Mouse (Mus musculus) heart, embryonic 16.5 days (tissue): ENCODE results near the gene Bfsp2. TPM values are rescaled to one million over a fixed set of nuclear protein-coding genes. Genes with fewer than 3 reads are reported as not detected.
A peak's percentile ranks its signal among the peaks of the same experiment; 100 is the strongest.

Experiments used
- ATAC-seq: fragments of 200-750 bp; cut with Nextera tagmentation; replicated peaks from 2 replicates; pipeline ENCODE4 v1.8.0; 2017; ENCODE audit warnings: moderate number of reproducible peaks; ENCODE audit not compliant: insufficient read depth, low FRiP score; ENCODE audit errors: extremely low read depth
- H3K27ac ChIP-seq: fragments of 300-500 bp; sonication (generic); 2 replicates; pipeline ENCODE4 v1.5.1; 2014; ENCODE audit warnings: mild to moderate bottlenecking, low read length, control low read depth, moderate library complexity
- H3K27me3 ChIP-seq: fragments of 300-500 bp; sonication (generic); 2 replicates; pipeline ENCODE4 v1.6.1; 2014; ENCODE audit warnings: low read length, mixed read lengths; ENCODE audit not compliant: control insufficient read depth, insufficient read depth
- H3K36me3 ChIP-seq: fragments of 300-500 bp; sonication (generic); 2 replicates; pipeline ENCODE4 v1.6.1; 2014; ENCODE audit not compliant: control insufficient read depth, insufficient read depth
- H3K4me1 ChIP-seq: fragments of 300-500 bp; sonication (generic); 2 replicates; pipeline ENCODE4 v1.6.1; 2014; ENCODE audit warnings: low read length, mixed read lengths; ENCODE audit not compliant: control insufficient read depth, insufficient read depth
- H3K4me2 ChIP-seq: fragments of 300-500 bp; sonication (generic); 2 replicates; pipeline ENCODE4 v1.6.1; 2014; ENCODE audit warnings: low read depth, mild to moderate bottlenecking, control low read depth, low read length
- H3K4me3 ChIP-seq: fragments of 300-500 bp; sonication (generic); 2 replicates; pipeline ENCODE4 v1.5.1; 2014; ENCODE audit warnings: mild to moderate bottlenecking, control low read depth, low read length
- H3K9ac ChIP-seq: fragments of 300-500 bp; sonication (generic); 2 replicates; pipeline ENCODE4 v1.6.1; 2014; ENCODE audit warnings: low read length, control low read depth
- H3K9me3 ChIP-seq: fragments of 300-500 bp; sonication (generic); replicated peaks from 2 replicates; pipeline ENCODE4 v1.6.1; 2016; ENCODE audit warnings: low read length; ENCODE audit not compliant: control insufficient read depth
- WGBS: fragments of 180-500 bp; shearing (Covaris S2); extraction: QIAGEN DNeasy Blood & Tissue Kit; methylation state at CpG from one replicate; pipeline ENCODE4 v1.1.7; 2014; 5-methylcytosine and 5-hydroxymethylcytosine counted together
- polyA plus RNA-seq: library from polyadenylated mRNA; unstranded; fragments of >200 nt; fragmentation: Nextera tagmentation; extraction: Ambion mirVana; gene quantifications from 2 replicates; pipeline ENCODE4 v1.2.1, GENCODE M21; 2015

Gene Bfsp2
- polyA plus RNA-seq, 1 experiment from 2014 or later = 1.1 TPM

- WGBS = 86% methylated on average over 5 of the region's 5 CpGs
- Histone ChIP-seq H3K4me1 (peaks cover 35% of the 10 kb centered on the region), H3K4me2 (no peak overlapping the region), H3K4me3 (no peak overlapping the region), H3K27ac (no peak overlapping the region), H3K27me3 (no peaks in the 10 kb centered on the region), H3K9me3 (peaks cover 8% of the 10 kb centered on the region), H3K36me3 (no peaks in the 10 kb centered on the region), H3K9ac (no peak overlapping the region)
- ATAC-seq = no peak
Measured at GRCm38 (mm10) chr9:103444656-103445055, 35.6 kb downstream of the Bfsp2 start.

GRCm38 (mm10) chr9:103443824-103444185 is 36.4 kb downstream of the Bfsp2 start:
- no peaks in the 10 kb centered on the region for H3K27me3 ChIP-seq
- peaks cover 35% of the 10 kb centered on the region for H3K4me1 ChIP-seq
- H3K4me2 ChIP-seq = peak overlapping the region; percentile 31; the same call in 1 of the 2 replicates
- peak overlapping the region; percentile 70 for H3K27ac ChIP-seq
- H3K9ac ChIP-seq = peak overlapping the region; percentile 39
- no peaks in the 10 kb centered on the region for H3K36me3 ChIP-seq
- H3K4me3 ChIP-seq = no peak overlapping the region
- ATAC-seq = no peak
- WGBS = 56% methylated on average over 7 of the region's 7 CpGs
- H3K9me3 ChIP-seq = peaks cover 8% of the 10 kb centered on the region

GRCm38 (mm10) chr9:103443121-103443823 is 36.9 kb downstream of the Bfsp2 start:
- peaks cover 40% of the 10 kb centered on the region for H3K4me1 ChIP-seq
- peak overlapping the region; percentile 70 for H3K27ac ChIP-seq
- peak overlapping the region; percentile 31; the same call in 1 of the 2 replicates for H3K4me2 ChIP-seq
- H3K9me3 ChIP-seq = peaks cover 8% of the 10 kb centered on the region
- H3K36me3 ChIP-seq = no peaks in the 10 kb centered on the region
- H3K27me3 ChIP-seq = no peaks in the 10 kb centered on the region
- ATAC-seq = no peak
- H3K4me3 ChIP-seq = no peak overlapping the region
- WGBS = 40% methylated on average over 13 of the region's 13 CpGs
- H3K9ac ChIP-seq = peak overlapping the region; percentile 39

- H3K27ac ChIP-seq = peak overlapping the region; percentile 80
- 19% methylated on average over 3 of the region's 3 CpGs for WGBS
- H3K4me1 ChIP-seq = peaks cover 55% of the 10 kb centered on the region
Measured at GRCm38 (mm10) chr9:103440597-103440996, 39.6 kb downstream of the Bfsp2 start.

GRCm38 (mm10) chr9:103437104-103437503 is 43.1 kb downstream of the Bfsp2 start:
- WGBS = 59% methylated on average over 5 of the region's 5 CpGs
- no peak overlapping the region; the same call in 1 of the 2 replicates for H3K27ac ChIP-seq

More at GRCm38 (mm10) chr9:103440597-103440996, 39.6 kb downstream of the Bfsp2 start:
- ATAC-seq = peak; percentile 56; the same call in 1 of the 2 replicates
- Histone ChIP-seq H3K27me3 (no peaks in the 10 kb centered on the region), H3K9me3 (peaks cover 8% of the 10 kb centered on the region), H3K4me3 (no peak overlapping the region), H3K36me3 (no peaks in the 10 kb centered on the region), H3K9ac (no peak overlapping the region), H3K4me2 (peak overlapping the region; percentile 31; the same call in 1 of the 2 replicates)

GRCm38 (mm10) chr9:103434116-103434515 is 46.1 kb downstream of the Bfsp2 start:
- Histone ChIP-seq H3K27ac (0 out of 2 replicates have a peak overlapping the region, but pooled peaks have one; percentile 13), H3K4me1 (peaks cover 60% of the 10 kb centered on the region), H3K36me3 (no peaks in the 10 kb centered on the region), H3K27me3 (no peaks in the 10 kb centered on the region), H3K4me3 (no peak overlapping the region), H3K9ac (no peak overlapping the region), H3K9me3 (no peaks in the 10 kb centered on the region), H3K4me2 (no peak overlapping the region)
- peak; percentile 53 for ATAC-seq
- WGBS = 46% methylated on average over 4 of the region's 4 CpGs

More at GRCm38 (mm10) chr9:103437104-103437503, 43.1 kb downstream of the Bfsp2 start:
- no peak overlapping the region for H3K9ac ChIP-seq
- no peaks in the 10 kb centered on the region for H3K9me3 ChIP-seq
- no peak overlapping the region for H3K4me3 ChIP-seq
- peaks cover 62% of the 10 kb centered on the region for H3K4me1 ChIP-seq
- ATAC-seq = no peak
- H3K27me3 ChIP-seq = no peaks in the 10 kb centered on the region
- H3K36me3 ChIP-seq = no peaks in the 10 kb centered on the region
- no peak overlapping the region for H3K4me2 ChIP-seq

GRCm38 (mm10) chr9:103432122-103432778 is 48.0 kb downstream of the Bfsp2 start:
- H3K4me2 ChIP-seq = peak overlapping the region; percentile 13; the same call in 1 of the 2 replicates
- ATAC-seq = peak; percentile 47; the same call in 1 of the 2 replicates
- peaks cover 46% of the 10 kb centered on the region for H3K4me1 ChIP-seq
- H3K9me3 ChIP-seq = no peaks in the 10 kb centered on the region
- no peaks in the 10 kb centered on the region for H3K36me3 ChIP-seq
- no peaks in the 10 kb centered on the region for H3K27me3 ChIP-seq
- H3K4me3 ChIP-seq = no peak overlapping the region
- H3K27ac ChIP-seq = peak overlapping the region; percentile 78
- H3K9ac ChIP-seq = peak overlapping the region; percentile 36; the same call in 1 of the 2 replicates
- 13% methylated on average over 13 of the region's 13 CpGs for WGBS

GRCm38 (mm10) chr9:103431718-103432117 is 48.5 kb downstream of the Bfsp2 start:
- H3K27me3 ChIP-seq = no peaks in the 10 kb centered on the region
- H3K4me2 ChIP-seq = no peak overlapping the region
- ATAC-seq = no peak
- no peaks in the 10 kb centered on the region for H3K9me3 ChIP-seq
- H3K4me3 ChIP-seq = no peak overlapping the region
- H3K36me3 ChIP-seq = no peaks in the 10 kb centered on the region
- 73% methylated on average over 1 of the region's 1 CpGs for WGBS
- H3K9ac ChIP-seq = no peak overlapping the region; the same call in 1 of the 2 replicates
- H3K4me1 ChIP-seq = peaks cover 40% of the 10 kb centered on the region
- peak overlapping the region; percentile 78 for H3K27ac ChIP-seq
